Mouse (Mus musculus) central nervous system, embryonic 14 days (tissue): Measurements from ENCODE around the gene Ldlrad1. TPM values are rescaled to one million over a fixed set of nuclear protein-coding genes. Genes with fewer than 3 reads are reported as not detected.

Source experiments
- polyA plus RNA-seq: library from polyadenylated mRNA; depleted of rRNA; stranded (reverse); fragments of >200 nt; gene quantifications from 2 replicates; pipeline ENCODE4 v1.2.3, GENCODE M21; 2012; rRNA removed

Gene Ldlrad1
- not detected in 2 replicates for polyA plus RNA-seq

DNA sequence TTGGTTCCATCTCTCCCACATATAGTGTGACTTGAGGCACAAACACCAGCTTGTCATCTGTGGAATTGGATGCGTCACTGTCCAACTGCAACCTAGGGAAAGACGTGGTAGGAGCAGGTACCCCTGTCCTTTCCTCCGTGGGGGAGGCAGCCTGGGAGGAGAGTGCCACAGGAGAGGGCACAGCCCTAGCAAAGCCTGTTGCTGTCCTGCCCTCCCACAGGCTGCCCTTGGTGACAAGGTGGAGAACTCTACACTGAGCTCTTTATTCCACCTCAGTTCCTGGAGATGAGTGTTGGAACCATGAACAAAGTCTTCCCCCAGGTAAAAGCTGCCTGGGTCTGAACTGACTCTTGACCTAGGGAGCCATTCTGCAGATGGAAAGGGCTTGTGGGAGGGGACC lies at the start of gene Ldlrad1:
Gene Ldlrad1, plus strand, starts transcription at position 301 of the 400 bp plus-strand sequence.

DNA sequence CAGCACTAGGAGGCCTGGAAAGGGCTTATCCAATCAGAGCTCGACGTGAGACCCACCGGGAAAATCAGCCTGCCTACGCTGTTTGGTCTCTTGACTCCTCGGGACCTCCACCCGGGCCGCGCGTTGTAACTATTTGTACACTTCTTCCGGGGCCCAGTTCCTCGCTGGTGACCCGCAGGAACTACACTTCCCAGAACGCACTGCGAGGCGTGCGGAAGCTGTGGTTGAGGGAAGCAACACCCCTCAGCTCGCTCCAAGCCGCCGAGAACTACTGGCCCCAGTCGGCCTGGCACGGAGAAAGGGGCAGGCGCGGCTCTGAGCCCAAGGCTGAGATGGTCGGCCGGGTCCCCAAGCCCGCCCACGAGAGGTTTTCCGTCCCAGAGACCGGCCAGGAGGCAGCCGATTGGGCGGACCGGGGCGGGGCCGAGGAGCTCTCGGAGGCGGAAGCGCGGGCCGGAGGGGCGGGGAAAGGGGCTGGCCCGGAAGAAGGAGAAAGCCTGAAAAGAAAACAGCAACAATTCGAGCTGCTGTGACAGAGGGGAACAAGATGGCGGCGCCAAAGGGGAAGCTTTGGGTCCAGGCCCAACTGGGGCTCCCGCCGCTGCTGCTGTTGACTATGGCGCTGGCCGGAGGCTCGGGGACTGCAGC lies 30.7 kb upstream of the Ldlrad1 start, which contains the start of gene Tmem59:
Gene Tmem59, plus strand, starts transcription at position 218 of the 648 bp plus-strand sequence.

DNA sequence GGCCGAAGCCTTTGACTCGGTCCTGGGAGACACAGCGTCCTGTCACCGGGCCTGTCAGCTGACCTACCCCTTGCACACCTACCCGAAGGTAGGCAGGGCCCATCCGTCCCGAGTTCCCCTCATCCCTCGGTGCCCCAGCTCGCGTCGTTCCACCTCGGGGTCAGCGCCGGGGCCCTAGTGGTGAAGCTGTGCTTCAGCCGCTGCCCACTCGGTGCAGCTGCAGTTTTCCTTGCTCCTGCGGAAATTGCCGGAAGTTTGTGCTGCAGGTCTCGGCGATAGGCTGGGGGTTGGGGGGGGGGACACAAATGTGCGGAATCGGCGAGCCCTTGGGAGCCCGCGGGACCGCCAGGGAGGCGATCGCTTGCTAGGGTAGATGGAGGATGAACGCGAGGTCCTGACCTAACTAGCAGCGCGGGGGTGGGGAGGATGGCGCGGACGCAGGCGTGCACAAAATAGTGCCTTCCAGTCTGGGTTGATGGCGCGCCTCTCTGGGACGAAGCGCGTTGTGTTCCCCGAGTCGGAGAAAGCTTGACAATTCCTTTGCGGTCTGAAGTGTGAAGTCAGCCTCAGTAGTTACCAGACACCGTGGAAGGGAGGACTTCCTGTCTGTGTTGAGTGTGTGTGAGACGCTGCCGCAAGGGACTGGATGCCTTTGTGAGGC lies 30.0 kb upstream of the Ldlrad1 start, which contains the start of gene Tceanc2:
Gene Tceanc2, minus strand, starts transcription at position 287 of the 661 bp plus-strand sequence.

DNA sequence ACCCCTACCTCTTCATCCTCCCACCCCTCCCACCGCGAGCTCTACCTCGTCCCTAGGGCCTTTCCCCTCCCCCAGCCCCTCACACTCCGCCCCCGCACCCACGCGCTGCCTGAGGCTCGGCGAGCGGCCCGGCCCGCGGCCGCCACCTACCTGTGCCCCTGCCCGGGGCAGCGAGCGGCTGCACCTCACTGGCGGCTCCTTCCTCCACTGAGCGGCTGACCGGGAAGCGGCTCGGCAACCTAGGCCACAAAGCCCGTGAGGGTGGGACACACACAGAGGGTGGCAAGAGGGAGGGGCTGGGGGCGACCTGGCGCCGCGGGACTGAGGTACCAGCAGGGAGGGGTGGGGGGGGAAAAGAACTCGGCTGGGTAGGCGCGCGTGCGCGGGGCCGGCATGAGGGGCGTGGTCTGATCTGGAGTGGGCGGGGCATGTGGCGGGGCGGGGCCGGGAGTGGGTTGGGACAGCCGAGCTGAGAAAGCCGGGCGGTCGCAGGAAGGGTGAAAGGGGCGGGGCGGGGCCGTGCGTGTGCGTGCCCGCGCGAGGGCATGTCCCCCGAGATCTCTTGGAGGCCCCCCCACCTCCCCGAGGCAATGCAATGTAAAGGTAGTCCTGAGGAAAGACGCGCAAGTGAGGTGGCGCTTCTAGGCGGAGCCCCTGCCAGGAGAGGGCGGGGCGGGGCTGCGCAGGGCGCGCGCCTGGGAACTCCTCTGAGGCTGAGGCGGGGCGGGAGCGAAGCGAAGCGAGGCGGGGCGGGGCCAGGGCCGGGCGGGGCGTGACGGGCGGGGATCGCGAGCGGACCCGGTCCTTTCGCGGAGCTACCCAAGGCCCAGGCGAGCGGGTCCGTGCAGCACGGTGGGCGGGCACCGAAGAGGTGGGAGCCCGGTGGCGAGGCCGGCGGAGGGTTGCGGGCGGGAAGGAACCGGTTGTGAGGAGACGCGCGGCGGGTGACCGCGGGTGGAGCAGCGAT lies 44.4 kb downstream of the Ldlrad1 start, which contains the start of the genes Lrrc42 and Hspb11:
Gene Lrrc42, minus strand, starts transcription at position 408 of the 967 bp plus-strand sequence.
Gene Hspb11, plus strand, starts transcription at position 469 of the 967 bp plus-strand sequence.

Other genes with a start within 250 kb of the Ldlrad1 start
- gene Mrpl37, start 142.3 kb upstream of the Ldlrad1 start, polyA plus RNA-seq = 96.2 and 98.7 TPM in 2 replicates
- gene Cyb5rl, start 142.2 kb upstream of the Ldlrad1 start, polyA plus RNA-seq = 3.9 and 5.8 TPM in 2 replicates
- gene Cdcp2, start 112.3 kb upstream of the Ldlrad1 start, polyA plus RNA-seq = 0.05 and 0.06 TPM in 2 replicates
- gene Tmem59, start 30.8 kb upstream of the Ldlrad1 start, polyA plus RNA-seq = 177 and 180 TPM in 2 replicates
- 16.0 and 16.1 TPM in 2 replicates for gene Tceanc2, start 30.1 kb upstream of the Ldlrad1 start, polyA plus RNA-seq
- 41.9 and 43.2 TPM in 2 replicates for gene Lrrc42, start 44.4 kb downstream of the Ldlrad1 start, polyA plus RNA-seq
- 27.0 and 28.0 TPM in 2 replicates for gene Hspb11, start 44.4 kb downstream of the Ldlrad1 start, polyA plus RNA-seq
- not detected in 2 replicates for gene Dio1, start 98.0 kb downstream of the Ldlrad1 start, polyA plus RNA-seq
- gene Yipf1, start 105.2 kb downstream of the Ldlrad1 start, polyA plus RNA-seq = 35.7 and 37.7 TPM in 2 replicates
- 19.0 and 19.7 TPM in 2 replicates for gene Ndc1, start 158.6 kb downstream of the Ldlrad1 start, polyA plus RNA-seq
- 1.1 and 2.6 TPM in 2 replicates for gene Glis1, start 225.4 kb downstream of the Ldlrad1 start, polyA plus RNA-seq